Mouse (Mus musculus) spleen, adult 18-20 months (tissue): ENCODE results near the gene Spred2.

Source experiments
- DNase-seq, 2 experiments: peaks; one replicate each; pipeline ENCODE4 v3.0.0; 2022; ENCODE audit warnings: mixed read lengths in 2 of 2

The Spred2 gene

DNA sequence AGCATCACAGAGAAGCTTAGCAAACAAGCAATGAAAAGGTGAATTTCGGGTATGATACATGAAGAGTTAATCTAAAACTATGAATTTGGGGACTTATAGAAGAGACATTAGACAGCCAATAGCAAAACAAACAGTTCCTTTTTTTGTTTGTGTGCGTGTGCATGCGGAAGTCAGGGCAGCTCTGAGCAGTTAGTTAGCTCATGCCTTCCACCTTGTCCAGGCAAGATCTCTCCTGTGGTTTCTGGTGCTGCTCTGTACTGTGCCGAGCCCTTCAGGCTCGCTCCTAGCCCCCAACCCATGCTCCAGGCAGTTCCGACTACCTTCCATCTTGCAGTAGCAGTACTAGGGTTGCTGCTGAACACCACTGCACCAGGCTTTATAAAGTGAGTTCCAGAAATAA lies 31.5 kb downstream of the Spred2 start:
- DNase-seq, result no peak

DNA sequence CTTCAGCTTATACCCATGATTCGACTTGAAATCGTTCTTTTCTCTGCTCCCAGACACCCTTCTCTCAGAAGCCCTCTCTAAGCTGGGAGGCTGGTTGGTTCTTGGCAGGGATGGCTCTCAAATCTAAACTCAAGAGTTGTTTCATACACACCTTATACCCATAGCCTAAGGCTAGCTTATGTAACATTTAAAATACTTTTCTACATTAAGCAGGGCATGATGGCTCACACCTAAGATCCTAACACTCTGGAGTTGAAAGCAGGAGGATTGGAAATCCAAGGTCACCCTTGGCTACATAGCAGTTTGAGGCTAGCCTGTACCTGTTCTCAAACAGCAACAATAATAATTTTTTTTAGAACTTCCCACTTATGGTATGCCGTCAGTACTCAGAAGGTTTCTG lies 34.8 kb downstream of the Spred2 start:
- DNase-seq, result no peak

DNA sequence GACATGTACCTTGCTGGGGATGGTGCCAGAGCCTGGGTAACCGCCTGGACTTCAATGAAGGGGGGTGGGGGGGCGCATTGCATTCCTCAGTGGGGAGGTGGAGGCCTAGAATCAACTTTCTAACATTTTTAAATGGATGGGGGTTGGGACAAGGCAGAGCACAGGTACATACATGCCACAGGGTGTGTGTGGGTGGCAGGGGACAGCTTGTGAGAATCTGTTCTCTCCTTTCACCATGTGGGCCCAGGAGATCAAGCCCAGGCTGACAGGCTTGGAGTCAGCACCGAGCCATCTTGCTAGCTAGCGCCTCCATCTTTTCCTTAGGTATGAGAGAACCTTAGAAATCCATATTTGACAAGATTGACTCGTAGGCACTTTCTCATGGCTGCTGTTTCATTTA lies 35.7 kb downstream of the Spred2 start:
- no peak for DNase-seq

DNA sequence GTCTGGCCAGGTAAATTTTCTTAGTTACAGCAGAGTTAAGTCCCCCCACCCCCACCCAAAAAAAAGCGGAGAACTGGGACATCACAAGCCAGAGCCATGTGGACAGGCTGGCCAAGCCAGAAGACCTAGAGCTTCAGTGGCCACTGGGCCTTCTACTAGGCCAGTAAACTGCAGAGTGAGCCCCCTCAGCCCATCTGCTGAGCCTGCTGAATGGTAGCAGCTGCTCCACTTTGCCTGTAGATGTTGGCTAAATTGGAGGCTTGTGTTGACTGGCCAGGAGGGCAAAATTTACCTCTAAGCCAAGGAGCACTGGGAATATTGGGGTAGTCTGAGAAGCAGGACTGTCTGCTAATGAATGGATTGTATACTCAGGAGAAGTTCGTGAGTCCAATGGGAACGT lies 36.4 kb downstream of the Spred2 start:
- DNase-seq, result no peak

DNA sequence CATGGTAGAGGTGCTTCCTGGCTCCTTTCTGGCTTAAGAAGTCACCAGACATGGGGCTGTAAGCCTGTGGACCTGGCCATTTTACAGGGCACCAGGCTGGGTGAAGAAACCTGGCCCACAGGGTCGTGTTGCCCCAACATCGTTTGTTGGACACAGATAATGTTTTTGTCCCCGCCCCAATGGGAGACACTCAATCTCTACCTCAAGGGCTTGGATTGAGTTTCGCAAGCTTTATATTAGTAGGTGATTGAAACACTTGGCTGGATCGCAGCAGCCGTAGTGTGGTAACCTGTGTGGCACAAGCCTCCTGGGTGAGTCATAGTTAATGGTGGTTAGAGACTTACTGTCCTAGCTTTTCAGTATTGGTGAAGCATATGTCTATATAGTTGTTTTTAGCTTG lies 36.9 kb downstream of the Spred2 start:
- DNase-seq, result no peak

DNA sequence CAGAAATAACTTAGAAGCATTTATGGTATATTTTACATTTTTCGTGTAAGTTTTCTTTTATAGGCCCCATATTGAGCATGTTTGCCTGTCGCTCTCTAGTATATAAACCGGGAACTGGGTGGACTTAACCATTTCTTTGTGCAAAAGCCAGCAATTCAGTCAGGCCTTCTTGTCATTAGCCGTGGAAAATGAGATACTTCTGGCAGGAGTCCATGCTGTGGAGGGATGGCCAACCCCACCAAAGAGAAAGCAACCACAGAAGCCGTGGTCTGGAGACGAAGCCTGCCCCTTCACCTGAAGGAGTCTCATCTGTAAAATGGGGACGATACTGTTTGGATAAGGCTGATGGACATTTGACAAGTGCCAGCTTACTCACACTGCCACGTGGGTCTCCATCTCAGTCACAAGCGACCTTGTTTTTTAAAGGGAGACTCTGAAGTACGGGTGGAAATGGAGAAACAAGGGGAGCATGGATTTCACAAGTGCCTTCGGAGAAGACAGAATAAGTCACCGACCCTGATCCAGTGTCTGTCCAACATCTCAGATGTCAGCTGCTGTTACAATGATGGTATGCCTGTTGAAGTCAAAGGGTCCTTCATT lies 37.7 kb downstream of the Spred2 start:
- DNase-seq, result no peak

DNA sequence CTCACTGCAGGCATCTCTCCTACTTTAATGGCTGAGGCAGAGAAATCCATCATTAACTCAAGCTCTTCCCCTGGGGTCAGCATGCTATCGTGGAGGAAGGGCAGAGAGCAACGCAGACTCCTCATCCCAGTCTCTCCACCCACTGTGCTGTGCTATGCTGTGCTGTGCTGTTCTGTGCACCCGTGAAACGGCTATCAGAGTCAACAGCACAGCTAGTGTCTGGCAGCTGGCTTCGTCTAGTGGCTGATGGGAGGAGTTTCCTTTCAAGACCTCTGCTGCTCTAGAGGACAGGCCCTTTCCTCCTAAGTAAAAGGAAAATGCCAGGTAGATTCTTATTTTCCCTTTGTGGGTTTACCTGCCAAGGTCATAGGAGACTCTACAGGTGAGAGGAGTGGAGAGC lies 38.6 kb downstream of the Spred2 start:
- DNase-seq, result no peak

DNA sequence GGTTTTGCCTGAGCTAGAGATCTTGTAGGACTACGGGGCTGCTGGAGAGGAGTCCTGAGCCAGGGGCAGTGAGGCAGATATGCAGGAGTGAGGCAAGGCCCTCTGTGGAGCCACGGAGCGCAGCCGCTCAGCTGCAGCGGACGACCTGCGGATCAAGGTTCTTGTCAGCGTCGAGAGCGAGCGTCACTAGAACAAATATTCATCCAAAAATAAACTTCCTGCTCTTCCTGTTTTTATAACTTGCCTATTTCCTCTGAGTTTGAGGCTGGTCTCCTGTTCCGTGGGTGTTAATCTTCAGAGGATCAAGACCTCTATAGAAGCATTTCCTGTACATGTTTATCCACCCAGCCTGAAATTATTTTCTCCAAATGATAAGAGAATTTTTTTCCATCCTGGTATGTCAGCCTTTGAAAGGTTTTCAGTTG lies 39.6 kb downstream of the Spred2 start:
- DNase-seq, result no peak

DNA sequence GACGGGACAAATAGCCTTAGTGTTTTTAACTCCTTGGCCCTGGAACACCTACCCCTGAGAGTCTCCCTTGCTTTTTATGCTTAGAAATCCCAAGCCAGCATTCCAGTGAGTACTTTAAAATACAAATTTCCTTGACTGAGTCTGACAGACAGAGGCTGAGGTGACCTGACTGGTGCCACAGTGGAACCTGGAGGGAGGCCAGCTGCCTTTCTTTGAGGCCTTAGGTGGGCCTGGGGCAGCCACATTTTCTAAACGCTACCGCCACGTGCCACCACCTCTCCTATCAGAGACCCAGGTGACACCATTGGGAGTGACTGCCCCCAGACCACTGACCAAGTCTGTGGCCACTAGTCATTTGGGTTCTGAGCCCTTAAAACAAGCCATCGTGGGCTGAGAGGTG lies 40.2 kb downstream of the Spred2 start:
- DNase-seq, result no peak

DNA sequence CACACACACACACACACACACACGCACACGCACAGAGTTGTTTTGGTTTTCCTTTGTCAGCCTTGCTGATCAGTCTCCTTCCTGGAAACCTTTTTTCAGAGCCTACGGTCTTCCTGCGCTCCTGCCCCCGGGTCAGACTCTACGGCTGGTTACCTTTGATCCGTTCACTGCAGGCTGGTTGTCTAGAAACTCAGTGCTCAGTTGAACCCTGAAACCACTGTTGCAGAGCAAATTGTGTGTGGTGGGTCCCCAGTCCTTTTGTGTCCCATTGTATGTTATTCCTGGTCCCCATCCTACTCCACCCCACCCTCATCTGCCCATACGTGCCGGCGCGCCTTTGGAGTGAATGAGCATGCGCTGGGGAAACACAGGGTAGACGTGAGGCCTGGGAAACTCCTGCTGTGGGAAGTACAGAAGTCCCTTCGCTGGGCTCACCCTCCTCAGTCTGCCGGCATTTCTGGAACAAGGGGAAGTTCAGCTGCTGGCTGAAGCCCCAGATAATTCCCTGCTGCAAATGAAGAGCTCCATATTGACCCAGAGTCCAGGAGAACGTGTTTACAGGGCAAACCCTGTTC lies 40.9 kb downstream of the Spred2 start:
- no peak for DNase-seq

DNA sequence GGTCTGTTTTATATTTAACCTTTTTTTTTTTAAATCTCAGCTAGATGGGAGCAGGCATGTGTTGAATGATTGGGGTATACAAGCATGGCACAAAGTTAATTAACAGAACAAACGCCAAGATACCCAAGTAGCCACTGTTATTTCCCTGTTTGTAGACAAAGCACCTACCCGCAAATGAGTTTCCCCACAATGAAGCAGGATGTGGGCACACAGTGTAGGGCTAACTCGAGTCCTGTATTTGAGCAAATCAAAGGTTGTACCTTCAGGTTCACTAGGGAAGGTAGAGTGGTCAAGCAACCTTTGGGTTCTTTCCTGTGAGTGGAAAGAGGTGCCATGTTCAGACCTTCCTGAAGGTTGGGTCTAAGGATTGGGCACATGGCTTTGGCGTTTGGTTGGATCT lies 41.5 kb downstream of the Spred2 start:
- no peak for DNase-seq

DNA sequence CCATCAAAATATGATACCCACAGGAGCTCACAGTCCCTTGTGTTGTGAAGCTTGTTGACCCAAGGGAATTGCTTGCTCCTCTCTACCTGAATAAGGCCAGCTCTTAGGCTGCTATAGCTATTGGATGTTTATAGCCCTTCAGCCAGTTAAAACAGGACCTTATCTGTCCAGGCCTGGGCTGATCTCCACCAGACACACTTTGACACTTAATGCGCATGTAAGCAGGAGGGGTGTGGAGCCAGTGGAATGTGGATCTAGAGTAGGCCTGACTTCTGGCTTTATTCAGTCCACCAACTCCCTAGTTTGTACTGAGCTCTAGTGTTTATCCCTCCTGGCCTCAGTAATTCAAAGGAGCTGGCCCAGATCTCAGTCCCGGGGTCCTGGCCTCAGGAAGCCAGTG lies 42.1 kb downstream of the Spred2 start:
- DNase-seq, result no peak

DNA sequence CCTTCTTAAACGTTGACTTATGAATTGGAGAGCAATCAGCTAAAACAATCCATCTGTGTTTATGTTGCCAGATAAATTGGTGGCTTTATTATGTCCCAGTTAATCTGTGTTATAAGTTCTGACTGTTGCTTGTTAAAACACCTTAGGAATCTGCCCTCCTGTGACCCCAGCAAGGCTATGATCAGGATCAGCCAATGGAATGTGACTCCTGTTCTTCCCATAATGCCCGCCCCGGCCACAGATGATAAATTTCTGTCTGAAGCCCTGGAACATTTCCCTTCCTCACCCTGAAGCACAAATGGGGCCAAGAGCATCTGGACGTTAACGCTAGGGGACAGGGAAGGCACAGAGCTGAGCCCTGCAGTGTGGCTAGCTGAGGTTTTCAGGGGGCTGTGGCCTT lies 45.4 kb downstream of the Spred2 start:
- DNase-seq, result no peak

DNA sequence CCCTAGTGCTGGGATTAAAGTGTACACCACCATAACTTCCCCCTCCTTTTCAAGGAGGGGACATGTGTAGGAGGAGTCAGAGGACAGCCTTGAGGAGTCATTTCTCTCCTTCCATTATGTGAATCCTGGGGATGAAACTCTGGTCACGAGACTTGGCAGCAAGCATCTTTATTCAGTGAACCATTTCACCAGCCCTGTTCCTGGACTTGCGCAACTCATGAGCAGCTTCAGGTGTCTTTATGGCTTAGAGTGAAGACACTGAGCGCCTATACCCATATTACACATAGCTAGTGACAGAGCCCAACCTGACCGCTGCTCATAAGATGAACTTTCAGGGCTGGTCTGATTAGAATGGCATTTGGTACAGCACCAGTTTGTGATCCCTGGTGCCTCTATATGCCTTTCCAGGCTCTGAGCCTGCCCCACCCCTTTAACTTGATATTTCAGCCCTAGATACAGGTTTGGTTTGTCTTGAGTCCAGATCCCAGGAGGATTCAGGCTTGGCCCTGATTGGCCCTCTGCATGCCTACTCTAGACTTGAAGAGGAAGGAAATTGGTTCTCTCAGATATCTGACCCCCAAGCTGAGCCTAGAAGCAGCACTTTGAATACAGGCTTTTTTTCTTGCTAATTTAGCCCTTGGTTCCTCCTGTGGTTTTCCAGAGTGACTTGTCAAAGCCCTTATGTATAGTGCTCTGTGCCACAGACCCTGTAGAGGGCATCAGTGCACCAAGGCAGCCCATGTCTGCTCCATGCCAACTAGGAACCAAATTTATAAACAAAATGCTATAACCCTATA lies 48.0 kb downstream of the Spred2 start:
- no peak for DNase-seq

DNA sequence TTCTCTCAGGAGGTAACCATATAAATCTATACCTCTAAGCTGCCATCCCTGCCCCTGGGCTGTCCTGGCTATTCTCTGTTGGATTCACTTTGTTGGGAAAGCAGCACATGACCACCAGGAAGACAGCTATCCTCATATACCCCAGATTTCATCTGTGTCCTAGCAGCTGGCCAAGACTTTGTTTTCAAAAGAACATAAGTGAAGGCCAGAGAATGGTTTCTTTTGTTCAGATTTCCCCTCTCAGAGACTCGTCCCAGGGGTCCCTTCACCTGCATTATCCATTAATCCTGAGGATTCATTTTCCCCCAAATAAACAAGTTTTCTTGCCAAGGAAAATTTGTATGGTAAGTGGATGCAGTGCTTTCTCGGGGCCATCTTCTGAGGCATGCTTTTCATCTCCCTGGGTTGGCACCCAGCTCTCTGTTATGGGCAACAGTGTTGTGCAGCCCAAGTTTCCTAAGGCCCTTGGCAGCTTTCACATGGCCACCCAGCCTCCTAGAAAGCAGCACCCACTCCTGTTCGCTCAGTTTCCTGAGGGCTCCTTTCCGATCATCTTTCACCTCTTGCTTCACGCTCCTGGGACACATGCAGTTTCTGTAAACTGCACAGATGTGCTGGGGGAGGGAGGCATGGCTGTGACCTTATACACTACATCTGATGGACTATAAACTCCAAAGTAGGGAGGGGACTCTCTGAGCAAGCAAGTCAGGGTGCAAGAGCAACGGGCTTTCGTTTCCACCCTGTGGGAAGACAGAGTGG lies 49.0 kb downstream of the Spred2 start:
- no peak for DNase-seq

DNA sequence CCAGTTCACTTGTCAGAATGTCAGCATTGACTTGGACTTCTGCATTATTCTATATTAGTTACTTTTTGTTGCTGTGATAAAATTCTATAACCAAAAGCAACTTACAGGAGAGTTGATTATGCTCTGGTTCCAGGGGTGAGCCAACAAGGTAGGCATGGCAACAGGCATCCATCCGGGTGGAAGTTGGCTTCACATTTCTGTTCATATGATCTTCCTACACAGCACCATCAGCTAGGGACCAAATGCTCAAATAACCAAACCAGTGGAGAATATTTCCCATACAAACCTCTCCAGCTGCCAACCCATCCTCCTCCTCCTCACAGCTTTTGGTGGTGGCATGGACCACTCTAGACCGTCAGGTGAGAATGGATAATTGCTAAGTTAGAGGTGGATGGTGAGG lies 51.9 kb downstream of the Spred2 start:
- no peak for DNase-seq

DNA sequence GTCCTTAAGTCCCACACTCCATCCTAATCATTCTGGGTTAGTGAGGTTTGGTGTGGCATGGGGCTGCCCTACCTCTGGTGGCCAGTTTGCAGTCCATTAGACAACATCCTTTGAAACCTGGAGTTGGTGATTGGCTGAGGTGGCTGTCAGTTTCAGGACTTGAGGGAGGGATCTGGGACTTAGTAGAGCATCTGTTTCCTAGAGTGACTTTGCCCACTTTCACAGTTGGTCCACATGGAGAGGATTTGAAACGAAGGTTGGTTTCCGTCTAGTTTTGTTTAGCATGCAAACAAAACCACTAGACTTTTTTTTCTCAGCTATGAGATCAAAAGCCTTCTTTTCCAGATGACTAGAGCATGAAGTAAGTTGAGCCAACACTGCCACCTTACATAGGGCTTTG lies 53.5 kb downstream of the Spred2 start:
- DNase-seq, result no peak

DNA sequence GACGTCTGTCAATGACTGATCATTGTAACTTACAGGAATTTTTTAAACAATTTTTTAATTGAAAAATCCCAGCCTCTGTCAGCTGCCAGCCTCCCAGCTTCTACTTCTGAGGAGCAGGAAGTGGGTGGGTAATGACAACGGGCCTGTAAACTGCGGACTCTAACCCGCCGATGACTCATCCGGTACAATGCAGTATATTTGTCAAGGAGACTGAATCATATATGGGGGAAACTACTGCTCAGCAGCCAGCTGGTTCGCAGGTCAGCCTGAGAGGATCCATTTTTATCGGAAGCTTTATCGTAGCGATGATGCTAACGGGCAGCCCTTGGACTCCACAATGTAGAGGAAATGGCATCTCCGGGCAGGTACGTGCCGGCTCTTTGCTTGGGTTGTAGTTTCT lies 55.2 kb downstream of the Spred2 start:
- peak in 1 of 2 experiments; percentile 28 for DNase-seq

DNA sequence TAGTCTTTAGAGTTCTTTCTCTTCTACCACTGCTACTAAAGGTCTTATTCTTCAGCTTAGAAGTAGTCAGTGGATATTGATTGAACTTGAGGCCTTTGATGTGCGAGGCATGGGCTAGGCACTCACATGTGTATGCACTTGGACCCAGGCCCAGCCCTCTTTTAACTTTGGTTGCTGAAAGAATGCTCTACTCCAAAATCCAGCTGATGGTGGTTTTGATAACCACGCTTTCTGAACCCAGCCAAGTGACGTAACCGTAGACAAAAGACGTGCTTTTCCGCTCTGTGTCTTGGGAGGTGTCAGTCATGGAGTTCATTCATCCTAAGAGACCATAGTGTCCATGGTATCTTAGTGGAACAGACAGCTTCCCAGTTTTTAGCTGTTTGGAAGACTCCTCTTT lies 57.9 kb downstream of the Spred2 start:
- DNase-seq, result no peak

DNA sequence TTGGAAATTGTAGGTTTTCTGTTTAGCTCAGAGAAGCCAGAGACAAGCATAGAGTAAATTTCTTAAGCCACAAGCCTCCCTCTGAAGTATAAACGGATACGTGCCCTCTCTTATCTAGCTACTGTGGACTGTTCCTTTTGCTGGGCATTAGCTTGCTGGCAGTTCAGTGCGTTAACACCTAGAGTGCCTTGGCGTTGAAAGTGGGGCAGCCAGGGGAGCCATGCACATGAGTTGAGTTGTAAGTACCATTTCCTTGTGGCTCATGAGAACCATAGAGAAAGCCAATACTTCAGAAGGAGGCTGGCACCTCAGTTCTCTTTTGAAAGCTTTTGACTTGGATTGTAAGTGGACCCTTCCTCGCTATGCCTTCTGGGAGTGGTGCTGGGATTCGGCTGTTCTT lies 58.6 kb downstream of the Spred2 start:
- no peak for DNase-seq

DNA sequence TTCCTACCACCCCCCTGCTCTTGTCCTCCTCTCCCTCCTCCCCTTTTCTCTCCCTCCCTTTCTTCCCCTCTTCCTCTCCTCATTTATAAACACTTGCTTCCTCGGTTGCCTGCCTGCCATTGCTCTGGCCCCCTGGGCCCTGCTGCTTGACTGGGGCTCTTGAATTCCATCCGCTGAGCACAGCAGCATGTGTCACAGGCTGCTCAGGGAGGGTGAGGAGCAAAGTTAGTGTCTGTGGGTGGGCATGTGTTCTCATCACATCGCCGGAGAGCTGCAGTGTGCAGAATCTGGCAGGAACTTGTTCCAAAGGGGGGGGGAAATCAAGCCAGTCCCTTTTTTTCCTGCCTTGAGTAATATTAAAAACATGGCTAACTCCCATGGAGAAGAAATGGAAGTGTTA lies 59.1 kb downstream of the Spred2 start:
- DNase-seq, result no peak

DNA sequence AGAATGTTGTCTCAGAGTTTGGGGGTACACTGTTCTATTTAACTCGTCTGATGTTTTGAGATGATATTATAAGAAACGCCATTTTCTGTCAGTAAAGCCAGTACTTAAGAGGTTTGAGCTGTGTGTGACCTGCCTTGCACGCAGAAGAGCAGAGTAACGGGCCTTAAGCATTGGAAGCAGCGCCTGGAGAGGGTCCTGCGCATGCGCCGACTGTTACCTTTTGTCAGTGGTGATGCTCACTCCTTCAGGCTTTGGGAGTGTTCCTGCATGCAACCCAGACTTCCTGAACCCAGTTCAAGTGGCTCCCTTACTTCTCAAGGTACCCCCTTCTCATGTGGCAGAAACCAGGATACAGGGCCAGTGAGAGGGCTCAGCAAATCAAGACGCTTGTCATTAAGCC lies 59.9 kb downstream of the Spred2 start:
- no peak for DNase-seq

DNA sequence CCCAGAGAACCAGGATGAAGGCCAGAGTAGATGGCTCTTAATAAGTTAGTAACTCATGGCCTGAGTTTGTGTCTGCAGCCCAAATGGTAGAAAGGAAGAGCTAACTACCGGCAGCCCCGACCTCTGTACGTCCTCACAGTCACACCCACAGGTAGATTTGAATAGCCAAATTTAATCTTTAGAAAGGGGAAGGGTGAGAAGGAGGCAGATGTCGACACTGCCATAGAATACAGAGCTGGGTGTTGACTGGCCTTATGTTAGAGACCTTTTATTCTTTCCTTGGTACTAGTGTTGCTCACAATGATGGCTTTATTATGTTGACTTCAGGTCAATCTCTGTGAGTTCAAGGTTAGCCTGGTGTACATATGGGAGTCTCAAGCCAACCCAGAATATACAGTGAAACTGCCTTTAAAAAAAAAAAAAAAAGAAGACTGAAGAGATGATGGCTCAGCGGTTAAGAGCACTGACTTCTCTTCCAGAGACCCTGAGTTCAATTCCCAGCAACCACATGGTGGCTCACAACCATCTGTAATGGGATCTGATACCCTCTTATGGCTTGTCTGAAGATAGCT lies 61.2 kb downstream of the Spred2 start:
- no peak for DNase-seq
